In the genomic region with DNA sequence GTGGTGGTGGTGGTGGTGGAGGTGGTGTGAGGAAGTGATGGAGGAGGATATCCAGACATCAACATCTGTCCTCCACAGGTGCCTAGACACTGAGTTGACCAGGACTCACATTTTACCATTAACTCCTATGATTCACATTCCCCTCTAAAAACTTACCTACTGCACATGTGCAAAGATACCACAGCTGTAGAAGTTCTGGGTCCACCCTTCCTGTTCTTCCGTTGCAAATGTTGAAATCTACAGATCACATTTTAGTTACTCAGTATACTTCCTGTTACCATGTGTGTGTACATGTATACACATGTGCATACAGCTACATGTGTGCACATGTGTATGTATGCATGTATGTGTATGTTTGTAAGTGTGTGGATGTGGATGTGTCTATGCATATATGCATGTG, we compare ENCODE assay signal across 33 mouse cellular contexts. TPM values are rescaled to one million over a fixed set of nuclear protein-coding genes. Genes with fewer than 3 reads are reported as not detected.
DNase-seq lines count a peak whose midpoint lies in the region; ATAC-seq and TF ChIP-seq lines count a peak whose summit lies in the region.
"Had no signal": no experiment of that assay in that cellular context is flagged by ENCODE, and none has a peak within 500 bp of the region (broad histone marks: within the 10 kb centered on the region; RNA-seq: fewer than 3 reads in every experiment).

No protein-coding gene starts in this region.

- H3K4me2 ChIP-seq in midbrain, embryonic 15.5 days, result no peak overlapping the region
- H3K4me2 ChIP-seq: embryonic facial prominence, embryonic 15.5 days; heart, embryonic 15.5 days; hindbrain, embryonic 13.5 days; limb, embryonic 13.5 days; liver, embryonic 13.5 days; lung, embryonic 15.5 days had no signal

- no peak for TF ChIP-seq POLR2A in thymus, adult 2 months (IDR thresholded peaks at IDR 0.05; ENCODE audit: control insufficient read depth, extremely low read depth, insufficient read depth, low read length, poor library complexity)

- ATAC-seq in activated CD4-positive, CD25-positive, alpha-beta regulatory T cell, adult 4 months, result peak; percentile 38
- peak; percentile 60 for ATAC-seq in megakaryocyte progenitor cell, adult 5-6 weeks (replicated peaks; ENCODE audit: poor library complexity)
- no peak for ATAC-seq in midbrain, embryonic 15.5 days (replicated peaks)
- ATAC-seq: forebrain, postnatal 0 days had no signal

- no peaks in the 10 kb centered on the region for H3K27me3 ChIP-seq in thymus, adult 2 months (ENCODE audit: control insufficient read depth, insufficient read depth, low read length)
- no peaks in the 10 kb centered on the region for H3K27me3 ChIP-seq in midbrain, embryonic 15.5 days (replicated peaks)
- H3K27me3 ChIP-seq: embryonic facial prominence, embryonic 15.5 days; heart, embryonic 15.5 days; hindbrain, embryonic 13.5 days; limb, embryonic 13.5 days; liver, embryonic 13.5 days; lung, embryonic 15.5 days had no signal

- no peak for DNase-seq in thymus, adult 2 months
- DNase-seq in thymus, postnatal 25 days, result no peak
- no peak for DNase-seq in kidney, postnatal 14 days
- no peak for DNase-seq in cerebellum, postnatal 10 days
- DNase-seq: adrenal gland, postnatal 25 days; B cell, adult 2 months; cerebellum, adult 8-10 months; forebrain, postnatal 0 days; gastrocnemius, postnatal 14 days; heart, postnatal 36 days; kidney, adult 9 months; kidney, postnatal 25 days; layer of hippocampus, postnatal 36 days; liver, embryonic 13.5 days; lung, postnatal 4 days; thymus, adult 18-20 months had no signal

- no peak overlapping the region for H3K9ac ChIP-seq in midbrain, embryonic 15.5 days
- H3K9ac ChIP-seq: embryonic facial prominence, embryonic 15.5 days; forebrain, postnatal 0 days; heart, embryonic 15.5 days; hindbrain, embryonic 13.5 days; limb, embryonic 13.5 days; liver, embryonic 13.5 days; lung, embryonic 15.5 days had no signal

- H3K4me3 ChIP-seq in thymus, adult 2 months (ENCODE audit: control insufficient read depth, insufficient read depth, low read length), result no peak overlapping the region
- H3K4me3 ChIP-seq in midbrain, embryonic 15.5 days, result no peak overlapping the region
- H3K4me3 ChIP-seq: embryonic facial prominence, embryonic 15.5 days; heart, embryonic 15.5 days; hindbrain, embryonic 13.5 days; limb, embryonic 13.5 days; liver, embryonic 13.5 days; lung, embryonic 15.5 days; midbrain, embryonic 10.5 days had no signal

- TF ChIP-seq CTCF in thymus, adult 2 months (IDR thresholded peaks at IDR 0.05; ENCODE audit: borderline replicate concordance, control insufficient read depth, extremely low read depth, insufficient read depth, low read length, poor library complexity), result no peak

- H3K36me3 ChIP-seq in thymus, adult 2 months (ENCODE audit: control insufficient read depth, insufficient read depth, low read length), result no peaks in the 10 kb centered on the region
- H3K36me3 ChIP-seq in midbrain, embryonic 15.5 days (replicated peaks), result no peaks in the 10 kb centered on the region
- H3K36me3 ChIP-seq: embryonic facial prominence, embryonic 15.5 days; heart, embryonic 15.5 days; hindbrain, embryonic 13.5 days; limb, embryonic 13.5 days; liver, embryonic 13.5 days; lung, embryonic 15.5 days; midbrain, embryonic 10.5 days had no signal

- no peaks in the 10 kb centered on the region for H3K9me3 ChIP-seq in midbrain, embryonic 15.5 days
- H3K9me3 ChIP-seq: embryonic facial prominence, embryonic 15.5 days; heart, embryonic 15.5 days; hindbrain, embryonic 13.5 days; limb, embryonic 13.5 days; liver, embryonic 13.5 days; lung, embryonic 15.5 days; midbrain, embryonic 10.5 days had no signal

- peak overlapping the region; percentile 37 for H3K27ac ChIP-seq in thymus, adult 2 months (ENCODE audit: control insufficient read depth, insufficient read depth, low read length)
- H3K27ac ChIP-seq in midbrain, embryonic 15.5 days, result no peak overlapping the region
- H3K27ac ChIP-seq: embryonic facial prominence, embryonic 15.5 days; heart, embryonic 15.5 days; hindbrain, embryonic 13.5 days; limb, embryonic 13.5 days; liver, embryonic 13.5 days; lung, embryonic 15.5 days; midbrain, embryonic 10.5 days had no signal

- peaks cover 23% of the 10 kb centered on the region for H3K4me1 ChIP-seq in thymus, adult 2 months (replicated peaks; ENCODE audit: control insufficient read depth, insufficient read depth, low read length)
- no peaks in the 10 kb centered on the region for H3K4me1 ChIP-seq in midbrain, embryonic 15.5 days
- H3K4me1 ChIP-seq: embryonic facial prominence, embryonic 15.5 days; heart, embryonic 15.5 days; hindbrain, embryonic 13.5 days; liver, embryonic 13.5 days; lung, embryonic 15.5 days; midbrain, embryonic 10.5 days had no signal

- WGBS in thymus, adult 2 months, result 2% methylated on average over 1 of the region's 1 CpGs
- WGBS in midbrain, embryonic 15.5 days, result 89% methylated on average over 1 of the region's 1 CpGs

RNA-seq across cellular contexts. Expression of a gene that starts 29.8 kb away (rescaled TPM):
- 0.07 TPM in 1 of 2 replicates, not detected in the other for polyA plus RNA-seq in thymus, adult 2 months (2012; rRNA removed)
- polyA plus RNA-seq in activated CD4-positive, CD25-positive, alpha-beta regulatory T cell, adult 4 months (2017; shearing (Covaris generic)), result under 1 TPM in 1 of 2 experiments, not detected in 1; 0.63 TPM
- not detected in 2 replicates for total RNA-seq in megakaryocyte progenitor cell, adult 5-6 weeks (2015)
- total RNA-seq in megakaryocyte progenitor cell, adult 5-6 weeks (2017), result not detected in 2 replicates
- polyA plus RNA-seq in midbrain, embryonic 15.5 days (2015; fragmentation: Nextera tagmentation; extraction: Ambion mirVana), result not detected in 2 replicates
- total RNA-seq: adrenal gland, postnatal 25 days; forebrain, postnatal 0 days; gastrocnemius, postnatal 14 days; heart, adult 8-10 months; heart, postnatal 36 days; layer of hippocampus, adult 8-10 months; layer of hippocampus, postnatal 36 days; left cerebral cortex, postnatal 10 days; midbrain, postnatal 0 days had no signal
- polyA plus RNA-seq: brain, embryonic 14.5 days; forebrain, postnatal 0 days; heart, embryonic 15.5 days; hindbrain, embryonic 13.5 days; intestine, embryonic 14.5 days; liver, embryonic 13.5 days; lung, embryonic 15.5 days; midbrain, embryonic 10.5 days; midbrain, postnatal 0 days; neural tube, embryonic 11.5 days; stomach, embryonic 16.5 days had no signal
